Mouse (Mus musculus) lung, postnatal 14 days (tissue): ENCODE measurements around the gene Map3k1.
"Not testable (repeated sequence)": the region's sequence is repeated elsewhere in the genome, so short reads cannot be mapped to it uniquely, and the experiment has no call there.

ENCODE experiments used
- DNase-seq: peaks from one replicate; pipeline ENCODE4 v3.0.0; 2021

The Map3k1 gene

GRCm38 (mm10) chr13:111741204-111741990 lies 67.4 kb downstream of the Map3k1 start:
- DNase-seq: no peak

- DNase-seq: no peak
These were observed 81.9 kb downstream of the Map3k1 start for GRCm38 (mm10) chr13:111726898-111727297.

- DNase-seq: peak; percentile 98
These were observed 83.4 kb downstream of the Map3k1 start for GRCm38 (mm10) chr13:111725165-111726077.

DNA sequence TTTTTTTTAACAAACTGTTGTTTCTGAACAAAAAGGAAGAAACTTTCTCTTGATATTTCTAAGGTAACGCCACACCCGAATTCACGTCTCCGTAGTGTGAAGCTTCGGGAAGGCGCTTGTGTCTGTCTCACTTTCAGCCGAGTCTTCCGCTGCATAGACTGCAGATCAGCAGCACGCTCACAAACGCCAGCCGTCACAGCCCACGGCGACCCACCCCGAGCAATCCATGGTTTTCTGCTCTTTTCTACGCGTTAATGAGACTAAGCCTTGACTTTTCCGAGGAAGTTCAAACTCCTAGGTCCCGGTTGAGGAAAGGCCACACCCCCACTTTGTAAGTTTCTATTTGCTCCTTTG lies 84.0 kb downstream of the Map3k1 start:
- no peak for DNase-seq

DNA sequence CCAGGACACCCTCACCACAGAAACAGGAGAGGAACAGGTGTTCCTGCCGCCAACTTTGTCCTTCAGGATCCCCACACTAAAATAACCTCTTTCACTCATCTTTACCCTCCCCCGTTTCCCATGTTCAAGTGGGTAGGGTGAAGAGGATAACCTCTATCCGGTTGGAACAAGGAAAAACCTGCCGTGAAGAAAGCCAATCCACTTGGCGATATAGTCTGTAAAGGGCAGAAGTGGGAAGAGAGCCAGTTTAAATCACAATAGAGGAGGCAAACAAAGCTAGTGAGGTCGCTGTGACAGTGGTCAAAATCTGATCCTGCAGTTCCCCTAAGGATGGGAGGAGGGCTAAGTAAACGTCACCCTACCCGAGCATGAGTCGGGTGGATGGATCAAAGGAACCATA lies 89.1 kb downstream of the Map3k1 start:
- no peak for DNase-seq

DNA sequence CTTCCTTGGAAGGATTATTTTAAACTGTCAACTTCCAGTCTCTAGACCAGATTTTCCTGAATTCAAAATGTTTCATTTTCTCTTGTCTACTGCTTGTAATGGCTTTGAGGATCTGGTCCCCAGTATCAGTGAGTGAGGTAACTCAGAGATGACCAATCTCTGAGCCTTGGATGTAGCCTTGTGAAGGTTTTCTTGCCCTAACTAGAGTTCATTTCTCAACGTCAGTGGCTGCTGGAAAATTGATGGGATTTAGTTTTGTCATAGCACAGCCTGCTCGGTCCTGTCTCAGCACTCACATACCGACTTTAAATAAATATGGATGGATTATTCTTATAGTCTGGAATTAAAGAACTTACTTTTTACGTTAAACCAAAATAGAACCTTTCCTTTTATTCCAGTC lies 98.3 kb downstream of the Map3k1 start:
- DNase-seq: no peak

DNA sequence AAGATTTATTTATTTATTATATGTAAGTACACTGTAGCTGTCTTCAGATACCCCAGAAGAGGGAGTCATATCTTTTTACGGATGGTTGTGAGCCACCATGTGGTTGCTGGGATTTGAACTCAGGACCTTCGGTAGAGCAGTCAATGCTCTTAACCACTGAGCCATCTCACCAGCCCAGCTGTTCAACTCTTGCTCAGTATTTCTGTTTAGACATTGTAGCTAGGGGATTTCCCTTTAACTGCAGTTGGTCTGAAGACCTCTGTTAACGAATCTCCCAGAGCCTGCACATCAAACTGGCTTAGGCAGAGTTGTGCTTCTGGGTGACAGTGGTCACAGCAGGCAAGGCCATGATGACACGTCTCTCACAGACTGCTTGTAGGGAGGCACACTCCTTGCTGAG lies 104.8 kb downstream of the Map3k1 start:
- not testable (repeated sequence) for DNase-seq

DNA sequence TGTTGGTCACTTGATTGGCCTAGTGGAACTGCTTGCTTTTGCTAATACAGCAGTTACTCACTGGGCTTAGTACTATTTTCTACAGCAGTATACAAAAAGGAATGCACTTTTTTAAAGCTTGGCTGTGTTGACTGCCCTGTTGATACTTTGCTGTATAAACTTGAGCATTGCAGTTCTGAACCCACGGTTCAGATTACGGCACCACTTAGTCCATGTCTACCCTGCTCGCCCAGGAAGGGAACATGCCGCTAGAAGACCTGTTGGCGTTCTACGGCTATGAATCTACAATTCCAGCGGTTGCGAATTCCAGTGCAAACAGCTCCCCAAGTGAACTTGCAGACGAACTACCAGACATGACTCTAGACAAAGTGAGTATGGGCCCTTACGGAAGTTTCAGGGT lies 105.4 kb downstream of the Map3k1 start:
- no peak for DNase-seq
